8 mouse cellular contexts compared by ENCODE assay signal in genomic region chr13:55362453-55363060, GRCm38 (mm10). TPM values are rescaled to one million over a fixed set of nuclear protein-coding genes. Genes with fewer than 3 reads are reported as not detected.
DNase-seq lines count a peak whose midpoint lies in the region; ATAC-seq and TF ChIP-seq lines count a peak whose summit lies in the region.

Gene Lman2, minus strand, starts transcription at chr13:55362783.

- no peaks in the 10 kb centered on the region for H3K9me3 ChIP-seq in hindbrain, embryonic 10.5 days
- no peaks in the 10 kb centered on the region for H3K9me3 ChIP-seq in lung, postnatal 0 days (ENCODE audit: low read length)

- peak within 1 kb of the TSS; percentile 96 for H3K9ac ChIP-seq in lung, postnatal 0 days (replicated peaks; ENCODE audit: low read depth)

- H3K4me2 ChIP-seq in lung, postnatal 0 days (replicated peaks; ENCODE audit: low read depth, low read length) = peak within 1 kb of the TSS; percentile 84

- peaks cover 37% of the 10 kb centered on the region for H3K36me3 ChIP-seq in hindbrain, embryonic 10.5 days
- peaks cover 5% of the 10 kb centered on the region; the same call in 1 of the 2 replicates for H3K36me3 ChIP-seq in lung, postnatal 0 days (ENCODE audit: insufficient read depth, low read length)

- H3K27me3 ChIP-seq in hindbrain, embryonic 10.5 days (ENCODE audit: insufficient read depth, poor library complexity, severe bottlenecking) = 0 out of 2 replicates have a peak, but pooled peaks cover 3% of the 10 kb centered on the region
- H3K27me3 ChIP-seq in lung, postnatal 0 days (replicated peaks; ENCODE audit: insufficient read depth, low read length) = no peaks in the 10 kb centered on the region

- H3K4me3 ChIP-seq in hindbrain, embryonic 10.5 days = peak within 1 kb of the TSS; percentile 92
- peak within 1 kb of the TSS; percentile 92 for H3K4me3 ChIP-seq in lung, postnatal 0 days (ENCODE audit: low read depth, low read length)

- peak; percentile 98 for ATAC-seq in frontal cortex, adult (ENCODE audit: low TSS enrichment)
- peak; percentile 99 for ATAC-seq in lung, postnatal 0 days

- WGBS in hindbrain, embryonic 10.5 days = under 1% methylated on average over 35 of the region's 35 CpGs
- WGBS in lung, postnatal 0 days = 1% methylated on average over 35 of the region's 35 CpGs

- no peak for TF ChIP-seq CTCF in lung, postnatal 0 days (IDR thresholded peaks at IDR 0.05)

- peak; percentile 99 for DNase-seq in MN1 (ENCODE audit: low spot score)
- peak; percentile 97 for DNase-seq in cerebellum, adult 9-10 months
- peak; percentile 97 for DNase-seq in hindbrain, embryonic 10.5 days (ENCODE audit: low spot score)
- peak; percentile 99 for DNase-seq in layer of hippocampus, adult 9-11 months
- DNase-seq in lung, postnatal 0 days (ENCODE audit: low spot score) = peak; percentile 100
- peak; percentile 88 for DNase-seq in ovary, postnatal 14 days (ENCODE audit: low spot score)
- DNase-seq in thymus, postnatal 14 days = peak; percentile 93

- H3K27ac ChIP-seq in hindbrain, embryonic 10.5 days = peak within 1 kb of the TSS; percentile 92
- peak within 1 kb of the TSS; percentile 95 for H3K27ac ChIP-seq in lung, postnatal 0 days (ENCODE audit: low read length)

- no peak for TF ChIP-seq EP300 in lung, postnatal 0 days (IDR thresholded peaks at IDR 0.05)

- peaks cover 21% of the 10 kb centered on the region for H3K4me1 ChIP-seq in hindbrain, embryonic 10.5 days (replicated peaks)
- peaks cover 3% of the 10 kb centered on the region; the same call in 1 of the 2 replicates for H3K4me1 ChIP-seq in lung, postnatal 0 days (ENCODE audit: insufficient read depth, low read depth, low read length)

RNA-seq across cellular contexts. Expression of gene Lman2, which starts in this region (rescaled TPM):
- polyA plus RNA-seq in hindbrain, embryonic 10.5 days (2016; fragmentation: Nextera tagmentation; extraction: Ambion mirVana) = 95.2 and 107 TPM in 2 replicates
- polyA plus RNA-seq in lung, postnatal 0 days (2015; fragmentation: Nextera tagmentation; extraction: Ambion mirVana) = 63.6 and 66.5 TPM in 2 replicates

Comparison
In these comparisons a context has a peak if more than half of its experiments do, and no peak if none do; other contexts are left out.
1. Peak in every context shown above with its lines: DNase-seq, ATAC-seq, H3K4me3 ChIP-seq and H3K27ac ChIP-seq.